Mouse (Mus musculus) forebrain, embryonic 12.5 days (tissue): ENCODE results near the gene Zfp697. TPM values are rescaled to one million over a fixed set of nuclear protein-coding genes. Genes with fewer than 3 reads are reported as not detected.
"Not testable (repeated sequence)": the region's sequence is repeated elsewhere in the genome, so short reads cannot be mapped to it uniquely, and the experiment has no call there.

Experiments used
- ATAC-seq: fragments of 200-750 bp; cut with Nextera tagmentation; 2 replicates; pipeline ENCODE4 v1.8.0; 2017; ENCODE audit warnings: moderate TSS enrichment; ENCODE audit not compliant: low FRiP score
- H3K27ac ChIP-seq: fragments of 300-500 bp; sonication (generic); 2 replicates; pipeline ENCODE4 v1.5.1; 2016; ENCODE audit warnings: mild to moderate bottlenecking
- H3K27me3 ChIP-seq: fragments of 300-500 bp; sonication (generic); 2 replicates; pipeline ENCODE4 v1.6.1; 2016; ENCODE audit warnings: mild to moderate bottlenecking
- H3K36me3 ChIP-seq: fragments of 300-500 bp; sonication (generic); replicated peaks from 2 replicates; pipeline ENCODE4 v1.6.1; 2016; ENCODE audit warnings: mild to moderate bottlenecking
- H3K4me1 ChIP-seq: fragments of 300-500 bp; sonication (generic); 2 replicates; pipeline ENCODE4 v1.6.1; 2016
- H3K4me2 ChIP-seq: fragments of 300-500 bp; sonication (generic); 2 replicates; pipeline ENCODE4 v1.6.1; 2016; ENCODE audit warnings: mild to moderate bottlenecking, moderate library complexity
- H3K4me3 ChIP-seq: fragments of 300-500 bp; sonication (generic); replicated peaks from 2 replicates; pipeline ENCODE4 v1.5.1; 2016; ENCODE audit warnings: mild to moderate bottlenecking
- H3K9ac ChIP-seq: fragments of 300-500 bp; sonication (generic); 2 replicates; pipeline ENCODE4 v1.6.1; 2016; ENCODE audit warnings: mild to moderate bottlenecking
- H3K9me3 ChIP-seq: fragments of 300-500 bp; sonication (generic); 2 replicates; pipeline ENCODE4 v1.6.1; 2016
- WGBS: fragments of 180-500 bp; shearing (Covaris S2); methylation state at CpG from one replicate; pipeline ENCODE4 v1.1.7; 2016; 5-methylcytosine and 5-hydroxymethylcytosine counted together
- polyA plus RNA-seq: library from polyadenylated mRNA; unstranded; fragments of >200 nt; fragmentation: Nextera tagmentation; extraction: Ambion mirVana; gene quantifications from 2 replicates; pipeline ENCODE4 v1.2.1, GENCODE M21; 2016

Zfp697 gene
- polyA plus RNA-seq, 1 experiment from 2014 or later = 9.8 TPM

DNA sequence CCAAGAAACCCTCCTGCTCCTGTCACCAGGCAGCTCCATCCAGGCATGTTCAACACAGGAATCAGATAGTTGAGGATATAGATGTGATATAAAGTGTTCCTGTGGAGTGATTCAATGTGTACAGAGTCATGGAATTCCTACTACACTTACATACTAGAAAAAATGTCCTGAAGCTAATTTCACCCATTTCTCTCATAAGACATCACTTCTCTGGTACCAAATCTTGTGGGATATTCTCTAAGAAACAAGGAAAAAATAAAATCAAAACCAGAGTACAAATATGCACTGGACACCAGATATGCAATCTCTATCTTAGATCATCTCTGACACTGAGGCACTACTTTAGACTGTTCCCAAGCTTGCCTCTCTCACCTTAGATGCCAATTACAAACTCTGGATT is 247.9 kb downstream of the Zfp697 start, which contains the start of gene Hsd3b5:
TSS of gene Hsd3b5 (minus strand) at position 101 of the 400 bp plus-strand sequence.
- Histone ChIP-seq H3K27me3 (no peaks in the 10 kb centered on the region), H3K9me3 (no peaks in the 10 kb centered on the region), H3K36me3 (no peaks in the 10 kb centered on the region), H3K9ac (no peak within 1 kb of the TSS), H3K27ac (no peak within 1 kb of the TSS), H3K4me1 (no peaks in the 10 kb centered on the region), H3K4me3 (no peak within 1 kb of the TSS), H3K4me2 (no peak within 1 kb of the TSS)
- ATAC-seq = no peak

DNA sequence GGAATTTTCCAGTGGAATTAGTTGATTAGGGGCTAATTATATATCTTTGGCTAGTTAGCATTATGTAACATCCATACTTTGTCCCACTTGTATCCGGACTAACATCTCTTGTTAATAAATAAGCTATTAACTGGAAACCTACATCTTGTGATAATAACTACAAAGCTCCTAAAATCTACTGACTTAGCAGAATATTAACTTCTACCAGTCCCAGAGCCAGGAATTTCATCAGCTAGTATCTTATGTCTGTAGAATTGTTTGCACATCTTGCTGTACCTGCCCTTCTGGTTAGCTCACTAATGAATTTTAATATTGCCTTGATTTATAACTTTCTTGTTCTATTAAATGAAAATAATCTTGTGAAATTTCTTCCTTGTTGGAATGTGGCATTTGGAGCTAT is 252.9 kb downstream of the Zfp697 start:
- H3K9me3 ChIP-seq = no peaks in the 10 kb centered on the region

DNA sequence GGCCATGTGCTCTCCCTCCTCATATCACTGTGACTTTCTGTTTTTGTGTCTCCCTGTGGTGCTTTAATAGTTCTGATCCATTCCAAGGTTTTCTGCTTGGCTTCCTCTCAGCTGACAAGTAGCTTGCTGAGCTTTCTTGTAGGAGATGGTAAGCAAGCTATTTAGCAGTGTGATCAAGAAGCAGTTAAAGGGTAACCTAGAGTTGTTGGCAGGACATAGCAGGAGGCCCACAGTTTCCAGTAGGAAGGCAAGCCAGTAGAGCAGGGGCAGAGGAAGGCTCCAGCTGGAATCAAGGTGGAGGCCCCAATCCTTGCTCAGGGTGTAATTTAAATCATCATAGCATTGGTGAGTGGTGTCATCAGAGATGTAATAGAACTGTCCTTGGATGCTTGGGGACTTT is 298.5 kb downstream of the Zfp697 start:
- Histone ChIP-seq H3K4me2 (no peak overlapping the region), H3K4me3 (no peak overlapping the region), H3K4me1 (no peaks in the 10 kb centered on the region), H3K9me3 (no peaks in the 10 kb centered on the region), H3K36me3 (no peaks in the 10 kb centered on the region), H3K9ac (no peak overlapping the region), H3K27me3 (no peaks in the 10 kb centered on the region), H3K27ac (no peak overlapping the region)
- no peak for ATAC-seq

More for the DNA sequence above, 252.9 kb downstream of the Zfp697 start:
- no peak overlapping the region for H3K9ac ChIP-seq
- ATAC-seq = no peak
- no peaks in the 10 kb centered on the region for H3K27me3 ChIP-seq
- no peak overlapping the region for H3K27ac ChIP-seq
- no peaks in the 10 kb centered on the region for H3K4me1 ChIP-seq
- H3K36me3 ChIP-seq = no peaks in the 10 kb centered on the region
- H3K4me2 ChIP-seq = no peak overlapping the region
- WGBS = 85% methylated on average over 1 of the region's 1 CpGs
- no peak overlapping the region for H3K4me3 ChIP-seq

DNA sequence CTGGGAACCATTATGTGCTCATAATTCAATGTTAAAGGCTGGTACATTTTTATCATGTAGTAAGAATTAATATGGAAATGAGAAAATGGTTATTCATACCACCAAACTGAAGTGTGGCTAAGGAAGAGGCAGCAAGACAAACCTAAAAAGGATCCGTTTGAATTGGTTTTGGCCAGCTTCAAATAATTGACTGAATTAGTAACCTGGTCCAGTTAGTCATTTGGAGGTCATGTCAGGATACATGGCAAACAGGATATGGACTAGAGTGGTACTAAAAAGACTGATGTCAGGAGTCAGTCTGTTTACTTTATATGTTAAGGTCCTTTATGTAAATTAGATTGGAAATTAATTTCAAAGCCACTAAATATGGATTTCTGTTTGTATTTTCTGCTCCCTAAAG is 300.1 kb downstream of the Zfp697 start:
- WGBS = 89% methylated on average over 1 of the region's 1 CpGs
- Histone ChIP-seq H3K9me3 (no peaks in the 10 kb centered on the region), H3K4me3 (no peak overlapping the region), H3K4me1 (no peaks in the 10 kb centered on the region), H3K9ac (no peak overlapping the region), H3K27me3 (no peaks in the 10 kb centered on the region), H3K27ac (no peak overlapping the region), H3K4me2 (no peak overlapping the region), H3K36me3 (no peaks in the 10 kb centered on the region)
- no peak for ATAC-seq

DNA sequence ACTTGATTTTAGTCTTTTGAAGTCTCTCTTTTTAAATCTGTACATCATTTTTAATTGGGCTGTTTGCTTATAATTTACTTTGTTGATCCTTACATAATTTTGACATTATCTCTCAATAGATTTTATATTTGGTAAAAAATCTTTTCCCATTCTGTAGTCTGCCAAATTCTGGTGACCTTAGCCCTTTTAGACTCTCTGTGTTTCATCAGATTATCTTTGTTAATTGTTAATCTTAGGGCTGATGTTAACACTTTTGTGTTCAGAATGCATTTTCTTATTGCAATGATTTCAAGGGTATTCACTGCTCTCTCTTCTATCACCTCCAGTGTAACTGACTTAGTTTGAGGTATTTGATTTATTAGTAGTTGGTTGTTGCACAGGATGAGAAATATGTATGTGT is 338.5 kb downstream of the Zfp697 start:
- no peak for ATAC-seq
- H3K27ac ChIP-seq = no peak overlapping the region

DNA sequence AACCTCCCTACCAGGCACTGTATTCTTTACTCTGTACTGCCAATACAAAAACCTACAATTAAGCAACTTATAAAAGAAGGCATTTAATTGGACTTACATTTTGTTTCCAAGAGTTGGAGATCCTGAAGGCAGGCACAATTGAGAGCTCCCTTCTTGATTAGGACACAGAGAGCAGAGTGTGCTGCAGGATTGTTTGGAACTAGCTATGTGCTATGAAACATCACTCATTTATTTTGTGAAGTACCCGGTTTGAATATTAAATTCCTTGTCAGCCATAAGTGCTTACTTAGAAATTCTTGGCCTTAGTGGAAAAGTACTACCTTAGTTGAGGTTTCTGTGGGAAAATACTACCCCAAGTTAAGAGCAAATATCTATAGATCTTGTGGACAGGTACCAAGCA is 342.1 kb downstream of the Zfp697 start, which contains the start of gene Hsd3b2:
TSS of gene Hsd3b2 (minus strand) at position 168 of the 400 bp plus-strand sequence.
- WGBS = 76% methylated on average over 1 of the region's 1 CpGs
- no peak within 1 kb of the TSS for H3K4me3 ChIP-seq
- no peaks in the 10 kb centered on the region for H3K27me3 ChIP-seq
- no peaks in the 10 kb centered on the region for H3K36me3 ChIP-seq
- ATAC-seq = no peak
- no peak within 1 kb of the TSS for H3K27ac ChIP-seq
- H3K9ac ChIP-seq = no peak within 1 kb of the TSS
- H3K4me1 ChIP-seq = no peaks in the 10 kb centered on the region
- no peaks in the 10 kb centered on the region for H3K9me3 ChIP-seq
- H3K4me2 ChIP-seq = no peak within 1 kb of the TSS

More for the DNA sequence above, 338.5 kb downstream of the Zfp697 start:
- Histone ChIP-seq H3K9me3 (no peaks in the 10 kb centered on the region), H3K4me3 (no peak overlapping the region), H3K9ac (no peak overlapping the region), H3K36me3 (no peaks in the 10 kb centered on the region), H3K27me3 (no peaks in the 10 kb centered on the region), H3K4me2 (no peak overlapping the region), H3K4me1 (no peaks in the 10 kb centered on the region)

DNA sequence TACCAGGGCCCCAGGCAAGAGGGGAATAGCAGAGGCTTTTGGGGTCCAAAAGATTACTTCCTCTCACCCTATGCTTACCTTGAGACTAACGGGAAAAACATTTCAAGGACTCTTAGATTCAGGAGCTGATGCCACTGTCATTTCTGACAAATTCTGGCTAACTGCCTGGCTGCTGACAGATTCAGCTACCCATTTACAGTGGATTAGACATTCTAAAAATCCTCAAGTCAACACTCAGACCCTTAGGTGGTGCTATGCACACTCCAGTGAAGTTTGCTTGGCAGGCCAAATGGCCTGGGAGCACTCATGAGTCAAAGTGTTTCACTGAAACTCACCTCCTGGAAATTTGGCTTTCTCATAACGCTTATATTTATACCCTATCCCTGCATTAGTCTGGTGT is 344.0 kb downstream of the Zfp697 start:
- ATAC-seq = no peak

DNA sequence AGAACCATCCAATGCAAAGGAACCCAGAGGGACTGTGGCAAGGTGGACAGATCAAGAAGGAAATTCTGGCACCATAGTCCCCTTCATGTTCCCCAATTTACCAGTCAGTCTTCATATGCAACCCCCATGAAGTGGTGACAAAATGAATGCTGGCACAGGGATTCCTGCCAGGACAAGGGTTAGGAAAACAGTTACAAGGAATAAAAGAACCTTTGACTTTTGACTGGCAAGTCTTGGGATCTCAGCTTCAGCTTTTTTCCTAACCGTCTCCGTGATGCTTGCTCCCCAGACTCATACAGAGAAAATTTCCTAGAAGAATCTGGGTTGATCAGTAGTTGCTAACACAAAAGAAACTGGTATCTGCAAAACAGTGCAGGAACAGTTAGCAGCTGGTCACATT is 351.5 kb downstream of the Zfp697 start:
- Histone ChIP-seq H3K27me3 (no peaks in the 10 kb centered on the region), H3K9me3 (no peaks in the 10 kb centered on the region), H3K27ac (no peak overlapping the region), H3K4me1 (no peaks in the 10 kb centered on the region), H3K36me3 (no peaks in the 10 kb centered on the region), H3K4me3 (no peak overlapping the region), H3K4me2 (no peak overlapping the region), H3K9ac (no peak overlapping the region)
- 77% methylated on average over 2 of the region's 2 CpGs for WGBS
- no peak for ATAC-seq

More for the DNA sequence above, 344.0 kb downstream of the Zfp697 start:
- Histone ChIP-seq H3K4me2 (no peak overlapping the region), H3K27ac (no peak overlapping the region), H3K36me3 (no peaks in the 10 kb centered on the region), H3K9me3 (no peaks in the 10 kb centered on the region), H3K4me3 (no peak overlapping the region), H3K27me3 (no peaks in the 10 kb centered on the region), H3K4me1 (no peaks in the 10 kb centered on the region), H3K9ac (no peak overlapping the region)
- WGBS = 92% methylated on average over 2 of the region's 2 CpGs

DNA sequence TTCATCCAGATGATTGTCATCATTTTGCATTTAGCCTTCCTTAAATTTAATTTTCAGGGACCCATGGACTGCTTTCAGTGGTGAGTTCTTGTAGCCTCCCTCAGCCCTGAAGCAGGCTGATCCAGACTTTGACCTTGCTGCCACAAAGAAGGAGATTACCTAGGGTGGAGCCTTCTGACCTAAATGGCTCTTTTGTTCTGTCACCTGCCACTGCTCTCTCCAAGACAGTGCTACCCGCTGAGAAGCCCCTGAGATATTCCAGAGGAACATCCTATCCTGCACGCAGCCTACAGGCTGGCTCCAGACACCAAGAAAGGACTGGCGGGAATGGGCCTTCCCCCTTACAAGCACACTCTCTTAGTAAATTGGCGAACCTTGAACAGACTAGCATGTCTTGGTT is 352.1 kb downstream of the Zfp697 start:
- H3K27me3 ChIP-seq = no peaks in the 10 kb centered on the region
- H3K36me3 ChIP-seq = no peaks in the 10 kb centered on the region
- ATAC-seq = no peak
- no peak overlapping the region for H3K4me2 ChIP-seq
- 40% methylated on average over 4 of the region's 4 CpGs for WGBS
- H3K27ac ChIP-seq = no peak overlapping the region
- H3K9ac ChIP-seq = no peak overlapping the region
- no peak overlapping the region for H3K4me3 ChIP-seq
- H3K4me1 ChIP-seq = no peaks in the 10 kb centered on the region
- H3K9me3 ChIP-seq = no peaks in the 10 kb centered on the region

DNA sequence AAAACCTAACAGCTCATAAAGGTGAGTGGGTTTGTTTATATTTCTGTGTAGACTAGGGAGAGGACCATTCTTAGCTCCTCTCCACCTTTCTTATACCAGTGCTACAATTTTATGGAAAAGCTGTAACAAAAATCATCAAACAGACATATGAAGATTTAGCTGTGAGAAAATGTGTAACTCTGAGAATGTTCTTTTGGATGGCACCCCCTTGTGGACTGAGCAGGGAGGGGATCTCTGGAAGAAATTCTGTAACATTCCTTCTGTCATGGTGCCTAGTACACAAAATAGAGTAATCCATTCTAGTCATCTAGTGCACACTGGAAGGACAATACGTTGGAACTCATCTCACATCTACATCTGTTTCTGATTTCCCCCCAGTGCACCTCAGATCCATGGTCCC is 358.8 kb downstream of the Zfp697 start:
- not testable (repeated sequence) for H3K9me3 ChIP-seq, H3K4me2 ChIP-seq, H3K27ac ChIP-seq, H3K9ac ChIP-seq, H3K4me1 ChIP-seq, H3K4me3 ChIP-seq, ATAC-seq, H3K27me3 ChIP-seq, H3K36me3 ChIP-seq
- WGBS = 75% methylated on average over 1 of the region's 1 CpGs

DNA sequence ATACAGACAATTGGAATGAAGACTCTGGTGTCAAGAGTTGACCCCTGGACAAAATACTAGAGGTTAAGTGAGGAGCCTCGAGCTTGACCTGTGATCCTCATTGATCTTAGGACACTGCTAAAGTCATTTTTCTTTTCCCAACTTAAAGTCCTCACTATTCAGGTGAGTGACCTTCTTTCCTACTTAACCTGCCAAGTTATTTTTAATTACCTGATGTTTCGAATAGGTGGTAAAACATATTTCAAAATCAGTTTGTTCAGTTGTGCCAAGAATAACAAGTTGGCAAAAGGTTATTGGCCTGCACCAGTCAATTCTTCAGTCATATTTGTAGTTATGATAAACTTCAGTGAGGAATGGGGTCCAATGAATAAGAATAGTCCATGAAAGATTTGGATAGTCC is 369.9 kb downstream of the Zfp697 start:
- Histone ChIP-seq H3K9ac (no peak overlapping the region), H3K4me2 (no peak overlapping the region), H3K4me1 (no peaks in the 10 kb centered on the region), H3K27me3 (no peaks in the 10 kb centered on the region), H3K36me3 (no peaks in the 10 kb centered on the region), H3K4me3 (no peak overlapping the region), H3K27ac (no peak overlapping the region), H3K9me3 (no peaks in the 10 kb centered on the region)
- no peak for ATAC-seq
- 75% methylated on average over 2 of the region's 2 CpGs for WGBS

DNA sequence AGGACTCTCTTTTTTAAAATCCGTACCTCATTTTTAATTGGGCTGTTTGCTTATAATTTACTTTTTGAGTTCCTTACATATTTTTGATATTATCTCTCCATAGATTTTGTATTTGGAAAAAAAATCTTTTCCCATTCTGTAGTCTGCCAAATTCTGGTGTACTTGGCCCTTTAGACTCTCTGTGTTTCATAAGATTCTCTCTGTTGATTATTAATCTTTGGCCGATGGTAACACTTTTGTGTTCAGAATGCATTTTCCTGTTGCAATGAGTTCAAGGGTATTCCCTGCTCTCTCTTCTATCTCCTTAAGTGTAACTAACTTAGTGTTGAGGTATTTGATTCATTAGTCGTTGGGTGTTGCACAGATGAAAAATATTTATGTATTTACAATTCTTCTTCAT is 374.6 kb downstream of the Zfp697 start:
- H3K4me3 ChIP-seq = no peak overlapping the region
- WGBS = 88% methylated on average over 3 of the region's 3 CpGs
- H3K27ac ChIP-seq = no peak overlapping the region
- no peaks in the 10 kb centered on the region for H3K9me3 ChIP-seq
- no peak overlapping the region for H3K9ac ChIP-seq
- no peak for ATAC-seq
- H3K27me3 ChIP-seq = no peaks in the 10 kb centered on the region
- no peaks in the 10 kb centered on the region for H3K36me3 ChIP-seq
- no peak overlapping the region for H3K4me2 ChIP-seq
- H3K4me1 ChIP-seq = no peaks in the 10 kb centered on the region

DNA sequence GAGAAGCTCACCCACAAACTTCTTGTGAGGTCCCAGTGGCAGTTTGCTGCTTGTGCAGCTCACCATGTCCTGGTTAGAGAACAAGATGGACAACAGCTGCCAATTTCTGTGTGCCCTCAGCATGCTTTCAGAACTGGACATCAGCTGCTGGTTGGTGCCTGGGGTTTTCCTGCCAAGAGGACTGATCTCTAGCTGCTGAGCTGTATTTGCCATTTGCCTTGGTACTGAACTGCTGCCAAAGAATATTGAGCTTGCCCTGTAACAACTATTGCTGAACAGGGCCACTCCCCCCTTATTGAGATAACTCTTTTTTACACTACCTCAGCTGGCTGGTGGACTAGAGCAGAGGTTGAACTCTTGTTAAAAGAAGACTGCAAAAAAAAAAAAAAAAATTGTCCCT is 381.9 kb downstream of the Zfp697 start:
- no peak overlapping the region for H3K4me3 ChIP-seq
- H3K4me1 ChIP-seq = no peaks in the 10 kb centered on the region
- ATAC-seq = no peak

DNA sequence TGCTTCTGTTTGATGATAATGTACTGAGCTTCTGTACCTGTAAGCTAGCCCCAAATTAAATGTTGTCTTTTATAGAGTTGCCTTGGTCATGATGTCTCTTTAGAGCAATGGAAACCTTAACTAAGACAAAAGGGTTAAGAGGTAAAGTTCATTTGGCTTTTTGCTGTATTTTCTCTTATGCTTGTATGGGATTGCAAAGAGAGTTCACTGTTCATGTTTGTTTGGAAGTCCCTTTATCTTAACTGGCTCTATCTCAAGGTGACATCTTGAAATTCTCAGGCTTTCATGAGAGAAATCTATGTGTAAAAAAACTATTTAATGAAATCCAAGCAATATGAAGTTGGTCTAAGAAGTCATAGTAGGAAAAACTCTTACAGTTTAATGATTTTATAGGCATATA is 398.7 kb downstream of the Zfp697 start:
- Histone ChIP-seq H3K4me2 (no peak overlapping the region), H3K4me3 (no peak overlapping the region), H3K36me3 (no peaks in the 10 kb centered on the region), H3K4me1 (no peaks in the 10 kb centered on the region), H3K27me3 (no peaks in the 10 kb centered on the region), H3K27ac (no peak overlapping the region), H3K9me3 (no peaks in the 10 kb centered on the region), H3K9ac (no peak overlapping the region)
- no peak for ATAC-seq

More for the DNA sequence above, 381.9 kb downstream of the Zfp697 start:
- Histone ChIP-seq H3K9me3 (no peaks in the 10 kb centered on the region), H3K9ac (no peak overlapping the region), H3K36me3 (no peaks in the 10 kb centered on the region), H3K27ac (no peak overlapping the region), H3K4me2 (no peak overlapping the region), H3K27me3 (no peaks in the 10 kb centered on the region)
